Mouse (Mus musculus): ENCODE data around the gene Zfp9. TPM values are rescaled to one million over a fixed set of nuclear protein-coding genes. Genes with fewer than 3 reads are reported as not detected.

Zfp9 gene
- polyA plus RNA-seq (2016; fragmentation: Nextera tagmentation; extraction: Ambion mirVana) = 10.5 and 11.0 TPM in 2 replicates

GRCm38 (mm10) chr6:118478957-118479708, at the start of gene Zfp9:
Zfp9 (minus strand) TSS chr6:118479320.
- Histone ChIP-seq H3K4me1 (peaks cover 17% of the 10 kb centered on the region), H3K27me3 (peaks cover 47% of the 10 kb centered on the region), H3K27ac (replicated peaks) (peak within 1 kb of the TSS; percentile 84), H3K9me3 (no peaks in the 10 kb centered on the region), H3K9ac (replicated peaks) (peak within 1 kb of the TSS; percentile 71), H3K36me3 (no peaks in the 10 kb centered on the region), H3K4me3 (peak within 1 kb of the TSS; percentile 57), H3K4me2 (replicated peaks) (peak within 1 kb of the TSS; percentile 73)
- peak; percentile 88 for ATAC-seq (ENCODE audit: low FRiP score, low read depth)
- WGBS = under 1% methylated on average over 40 of the region's 57 CpGs

GRCm38 (mm10) chr6:118520668-118521067, 41.5 kb upstream of the Zfp9 start:
- H3K36me3 ChIP-seq = peaks cover 80% of the 10 kb centered on the region
- no peak overlapping the region for H3K27ac ChIP-seq (replicated peaks)
- no peak overlapping the region for H3K4me3 ChIP-seq
- no peak for ATAC-seq (ENCODE audit: low FRiP score, low read depth)
- H3K9ac ChIP-seq (replicated peaks) = no peak overlapping the region
- no peaks in the 10 kb centered on the region for H3K27me3 ChIP-seq
- no peaks in the 10 kb centered on the region for H3K4me1 ChIP-seq
- 93% methylated on average over 7 of the region's 7 CpGs for WGBS
- no peaks in the 10 kb centered on the region for H3K9me3 ChIP-seq
- no peak overlapping the region for H3K4me2 ChIP-seq (replicated peaks)

GRCm38 (mm10) chr6:118513335-118514012, 34.4 kb upstream of the Zfp9 start:
- Histone ChIP-seq H3K27ac (replicated peaks) (no peak overlapping the region), H3K9me3 (no peaks in the 10 kb centered on the region), H3K27me3 (no peaks in the 10 kb centered on the region), H3K4me2 (replicated peaks) (no peak overlapping the region), H3K4me3 (no peak overlapping the region), H3K36me3 (peaks cover 72% of the 10 kb centered on the region), H3K9ac (replicated peaks) (no peak overlapping the region), H3K4me1 (no peaks in the 10 kb centered on the region)
- 93% methylated on average over 12 of the region's 12 CpGs for whole genome bisulfite sequencing
- ATAC-seq (ENCODE audit: low FRiP score, low read depth) = no peak

GRCm38 (mm10) chr6:118499010-118499409, 19.9 kb upstream of the Zfp9 start:
- ATAC-seq (ENCODE audit: low FRiP score, low read depth) = no peak

GRCm38 (mm10) chr6:118482125-118482524, 3.0 kb upstream of the Zfp9 start:
- H3K27me3 ChIP-seq = peaks cover 36% of the 10 kb centered on the region
- 92% methylated on average over 1 of the region's 1 CpGs for WGBS
- no peak for ATAC-seq (ENCODE audit: low FRiP score, low read depth)

More at GRCm38 (mm10) chr6:118499010-118499409, 19.9 kb upstream of the Zfp9 start:
- Histone ChIP-seq H3K36me3 (peaks cover 29% of the 10 kb centered on the region), H3K4me2 (replicated peaks) (no peak overlapping the region), H3K4me3 (no peak overlapping the region), H3K27ac (replicated peaks) (no peak overlapping the region), H3K9me3 (no peaks in the 10 kb centered on the region), H3K4me1 (no peaks in the 10 kb centered on the region), H3K9ac (replicated peaks) (no peak overlapping the region), H3K27me3 (no peaks in the 10 kb centered on the region)
- WGBS = 94% methylated on average over 7 of the region's 7 CpGs

GRCm38 (mm10) chr6:118477875-118478785, 990 bp downstream of the Zfp9 start:
- peak overlapping the region; percentile 73 for H3K4me2 ChIP-seq (replicated peaks)
- H3K27ac ChIP-seq (replicated peaks) = peak overlapping the region; percentile 84; the same call in 1 of the 2 replicates
- peak overlapping the region; percentile 57 for H3K4me3 ChIP-seq
- ATAC-seq (ENCODE audit: low FRiP score, low read depth) = no peak
- H3K4me1 ChIP-seq = peaks cover 17% of the 10 kb centered on the region
- no peaks in the 10 kb centered on the region for H3K36me3 ChIP-seq
- peaks cover 47% of the 10 kb centered on the region for H3K27me3 ChIP-seq
- peak overlapping the region; percentile 71 for H3K9ac ChIP-seq (replicated peaks)
- 12% methylated on average over 10 of the region's 10 CpGs for WGBS
- no peaks in the 10 kb centered on the region for H3K9me3 ChIP-seq

More at GRCm38 (mm10) chr6:118482125-118482524, 3.0 kb upstream of the Zfp9 start:
- Histone ChIP-seq H3K9ac (replicated peaks) (no peak overlapping the region), H3K4me3 (no peak overlapping the region), H3K36me3 (no peaks in the 10 kb centered on the region), H3K9me3 (no peaks in the 10 kb centered on the region), H3K27ac (replicated peaks) (no peak overlapping the region), H3K4me2 (replicated peaks) (no peak overlapping the region), H3K4me1 (peaks cover 16% of the 10 kb centered on the region)

GRCm38 (mm10) chr6:118462069-118462705, 16.9 kb downstream of the Zfp9 start:
- no peak for ATAC-seq (ENCODE audit: low FRiP score, low read depth)
- no peak overlapping the region for H3K27ac ChIP-seq (replicated peaks)
- H3K4me2 ChIP-seq (replicated peaks) = no peak overlapping the region
- H3K9me3 ChIP-seq = no peaks in the 10 kb centered on the region
- 83% methylated on average over 15 of the region's 15 CpGs for WGBS
- no peak overlapping the region for H3K9ac ChIP-seq (replicated peaks)
- peaks cover 22% of the 10 kb centered on the region for H3K36me3 ChIP-seq
- H3K27me3 ChIP-seq = peaks cover 4% of the 10 kb centered on the region; the same call in 1 of the 2 replicates
- H3K4me3 ChIP-seq = no peak overlapping the region
- peaks cover 5% of the 10 kb centered on the region; the same call in 1 of the 2 replicates for H3K4me1 ChIP-seq

GRCm38 (mm10) chr6:118457726-118458125, 21.4 kb downstream of the Zfp9 start:
- no peak for ATAC-seq (ENCODE audit: low FRiP score, low read depth)
- 97% methylated on average over 1 of the region's 1 CpGs for WGBS
- no peaks in the 10 kb centered on the region for H3K27me3 ChIP-seq

GRCm38 (mm10) chr6:118455042-118455631, 24.0 kb downstream of the Zfp9 start, which contains the start of gene Zfp248:
Zfp248 (minus strand) TSS chr6:118455528.
- Histone ChIP-seq H3K9ac (replicated peaks) (peak within 1 kb of the TSS; percentile 77), H3K36me3 (no peaks in the 10 kb centered on the region; the same call in 1 of the 2 replicates), H3K9me3 (no peaks in the 10 kb centered on the region), H3K27ac (replicated peaks) (peak within 1 kb of the TSS; percentile 93), H3K4me1 (peaks cover 14% of the 10 kb centered on the region), H3K4me2 (replicated peaks) (peak within 1 kb of the TSS; percentile 67), H3K4me3 (peak within 1 kb of the TSS; percentile 59), H3K27me3 (no peaks in the 10 kb centered on the region)
- ATAC-seq (ENCODE audit: low FRiP score, low read depth) = peak; percentile 97
- WGBS = under 1% methylated on average over 43 of the region's 43 CpGs

More at GRCm38 (mm10) chr6:118457726-118458125, 21.4 kb downstream of the Zfp9 start:
- Histone ChIP-seq H3K36me3 (no peaks in the 10 kb centered on the region), H3K4me2 (replicated peaks) (no peak overlapping the region), H3K9ac (replicated peaks) (no peak overlapping the region), H3K4me3 (no peak overlapping the region), H3K4me1 (peaks cover 14% of the 10 kb centered on the region), H3K9me3 (no peaks in the 10 kb centered on the region), H3K27ac (replicated peaks) (no peak overlapping the region)

- H3K27me3 ChIP-seq = no peaks in the 10 kb centered on the region
- H3K9me3 ChIP-seq = no peaks in the 10 kb centered on the region
- H3K27ac ChIP-seq (replicated peaks) = peak overlapping the region; percentile 93; the same call in 1 of the 2 replicates
- peaks cover 14% of the 10 kb centered on the region for H3K4me1 ChIP-seq
- H3K4me3 ChIP-seq = peak overlapping the region; percentile 59
- peak overlapping the region; percentile 77 for H3K9ac ChIP-seq (replicated peaks)
- ATAC-seq (ENCODE audit: low FRiP score, low read depth) = no peak
- WGBS = 57% methylated on average over 8 of the region's 8 CpGs
- peak overlapping the region; percentile 67 for H3K4me2 ChIP-seq (replicated peaks)
- no peaks in the 10 kb centered on the region; the same call in 1 of the 2 replicates for H3K36me3 ChIP-seq
These were observed 24.7 kb downstream of the Zfp9 start for GRCm38 (mm10) chr6:118454452-118454851.

Measured in midbrain, embryonic 12.5 days (tissue).